Mouse (Mus musculus) hindbrain, embryonic 13.5 days (tissue): Measurements from ENCODE around the gene Gm17617. TPM values are rescaled to one million over a fixed set of nuclear protein-coding genes. Genes with fewer than 3 reads are reported as not detected.

Source experiments
- polyA plus RNA-seq: library from polyadenylated mRNA; unstranded; fragments of >200 nt; fragmentation: Nextera tagmentation; extraction: Ambion mirVana; gene quantifications from 2 replicates; pipeline ENCODE4 v1.2.1, GENCODE M21; 2015

Gene Gm17617
- polyA plus RNA-seq, 1 experiment from 2014 or later, result not detected

Other genes starting within 250 kb of the Gm17617 start
- gene Unc5a, start 184.1 kb downstream of the Gm17617 start, polyA plus RNA-seq, result 7.8 and 8.4 TPM in 2 replicates
- gene Hk3, start 112.2 kb downstream of the Gm17617 start, polyA plus RNA-seq, result 1.1 and 1.2 TPM in 2 replicates
- gene Uimc1, start 33.2 kb downstream of the Gm17617 start, polyA plus RNA-seq, result 20.0 and 20.3 TPM in 2 replicates
- 25.0 and 28.2 TPM in 2 replicates for gene Zfp346, start 28.2 kb downstream of the Gm17617 start, polyA plus RNA-seq
- 1.1 and 2.0 TPM in 2 replicates for gene Fgfr4, start 19.1 kb upstream of the Gm17617 start, polyA plus RNA-seq
- 70.7 and 73.5 TPM in 2 replicates for gene Nsd1, start 76.2 kb upstream of the Gm17617 start, polyA plus RNA-seq
- gene Prelid1, start 187.0 kb upstream of the Gm17617 start, polyA plus RNA-seq, result 300 and 307 TPM in 2 replicates
- 95.9 and 102 TPM in 2 replicates for gene Rab24, start 188.4 kb upstream of the Gm17617 start, polyA plus RNA-seq
- gene Mxd3, start 196.3 kb upstream of the Gm17617 start, polyA plus RNA-seq, result 12.1 and 12.4 TPM in 2 replicates
- 55.2 and 57.1 TPM in 2 replicates for gene Lman2, start 229.2 kb upstream of the Gm17617 start, polyA plus RNA-seq
- 0.21 and 0.29 TPM in 2 replicates for gene Rgs14, start 236.2 kb upstream of the Gm17617 start, polyA plus RNA-seq